Mouse (Mus musculus) heart, postnatal 25 days (tissue): ENCODE results near the gene Tmem204. TPM values are rescaled to one million over a fixed set of nuclear protein-coding genes. Genes with fewer than 3 reads are reported as not detected.

Experiments
- DNase-seq: peaks from one replicate; pipeline ENCODE4 v3.0.0; 2022; ENCODE audit warnings: low spot score
- intact Hi-C: fragments of 180-260 bp; cut with DNase I; formaldehyde crosslinking; loops from one replicate; pipeline ENCODE4 v1.15.1; 2025
- total RNA-seq, 2 experiments: library from RNA; stranded (reverse); gene quantifications; 2 replicates each; pipeline ENCODE4 v1.2.3; 2021

The Tmem204 gene
- total RNA-seq, 2 experiments from 2014 or later, result 34.5 to 41.7 TPM

DNA sequence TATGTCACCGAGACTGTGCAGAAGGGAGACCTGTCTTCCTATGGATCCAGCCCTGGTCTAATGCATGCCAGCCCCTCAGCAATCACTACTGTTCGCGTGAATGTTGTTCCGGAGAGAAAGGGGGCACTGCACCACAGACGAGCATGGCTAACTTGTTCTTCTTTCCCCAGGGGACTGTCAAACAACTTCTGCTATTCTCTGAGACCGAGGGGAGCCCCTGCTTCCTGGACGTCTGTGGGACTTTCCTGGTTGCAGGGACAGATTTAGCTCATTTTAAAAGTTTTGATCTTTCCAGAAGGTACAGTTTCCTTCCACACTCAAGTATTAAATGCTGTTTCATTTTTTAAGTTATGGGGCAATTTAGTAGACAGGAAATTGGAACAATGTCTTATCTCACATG lies 38.5 kb downstream of the Tmem204 start:
- intact Hi-C loops, result no loop called here

DNA sequence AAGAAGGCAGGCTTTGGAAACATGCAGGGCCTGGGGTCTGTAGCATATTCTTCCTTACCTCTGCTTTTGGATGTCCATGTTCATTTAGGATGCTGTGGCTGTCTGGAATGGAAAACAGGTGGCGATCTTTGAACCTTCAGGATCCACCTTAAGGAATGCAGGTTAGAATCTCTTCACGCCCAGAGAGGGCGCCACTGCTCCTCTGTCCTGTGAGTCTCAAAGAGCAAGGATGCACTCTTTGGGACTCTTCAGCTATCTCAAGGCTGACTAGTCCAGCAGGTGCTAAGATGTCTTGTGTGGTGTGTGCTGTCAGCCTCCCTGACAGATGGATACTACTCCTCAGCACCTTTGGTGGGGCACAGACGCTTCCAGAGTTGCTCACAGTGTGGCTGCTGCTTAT lies 47.2 kb downstream of the Tmem204 start:
- intact Hi-C loops, result no loop called here
- DNase-seq, result no peak

More for the DNA sequence above, 38.5 kb downstream of the Tmem204 start:
- no peak for DNase-seq

DNA sequence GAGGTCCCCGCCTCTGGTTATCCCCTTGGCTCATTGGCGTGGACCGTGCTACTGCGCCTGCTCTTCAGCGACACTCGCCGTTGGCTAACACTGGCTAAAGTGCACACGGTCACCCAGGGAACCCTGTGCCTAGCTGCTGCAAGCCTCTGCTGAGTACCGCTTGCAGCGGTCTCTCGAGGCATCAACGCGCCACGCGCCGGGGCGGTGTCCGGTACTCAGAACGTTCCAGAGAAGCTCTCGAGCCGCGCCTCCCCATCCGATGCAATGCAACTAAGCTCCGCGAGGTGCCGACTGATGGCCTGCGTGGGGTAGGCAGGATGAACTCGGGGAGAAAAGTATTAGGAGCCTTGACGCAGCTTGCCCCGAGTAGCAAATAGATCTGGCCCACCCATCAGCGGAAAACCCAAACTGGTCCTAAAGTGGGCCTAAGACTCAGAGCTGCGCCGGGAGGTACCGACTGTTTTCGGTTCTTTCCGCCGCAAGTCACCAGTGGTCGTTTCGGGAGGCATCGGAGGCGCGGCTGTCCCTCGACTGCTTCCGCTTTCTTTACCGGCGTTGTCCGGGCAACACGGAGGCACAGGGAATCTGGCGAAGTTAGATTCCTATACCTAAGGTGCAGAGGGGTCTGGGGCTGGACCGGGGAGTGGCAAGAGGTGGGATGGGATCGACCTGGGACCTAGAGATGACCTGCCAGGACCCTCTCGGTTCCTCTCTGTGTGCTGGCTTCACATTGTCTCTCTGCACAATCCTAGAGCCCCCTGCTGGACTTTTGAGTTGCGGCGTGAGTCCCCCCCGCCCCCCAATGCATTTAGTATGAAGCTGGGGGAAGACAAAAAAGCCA lies 66.9 kb downstream of the Tmem204 start:
- DNase-seq, result peak; percentile 64
- intact Hi-C loops, result loop anchor here (5.0 to 10.0 kb wide), 3 partner anchors 79 to 272 kb away; partner anchors contain the start of genes BC003965 and Mapk8ip3

DNA sequence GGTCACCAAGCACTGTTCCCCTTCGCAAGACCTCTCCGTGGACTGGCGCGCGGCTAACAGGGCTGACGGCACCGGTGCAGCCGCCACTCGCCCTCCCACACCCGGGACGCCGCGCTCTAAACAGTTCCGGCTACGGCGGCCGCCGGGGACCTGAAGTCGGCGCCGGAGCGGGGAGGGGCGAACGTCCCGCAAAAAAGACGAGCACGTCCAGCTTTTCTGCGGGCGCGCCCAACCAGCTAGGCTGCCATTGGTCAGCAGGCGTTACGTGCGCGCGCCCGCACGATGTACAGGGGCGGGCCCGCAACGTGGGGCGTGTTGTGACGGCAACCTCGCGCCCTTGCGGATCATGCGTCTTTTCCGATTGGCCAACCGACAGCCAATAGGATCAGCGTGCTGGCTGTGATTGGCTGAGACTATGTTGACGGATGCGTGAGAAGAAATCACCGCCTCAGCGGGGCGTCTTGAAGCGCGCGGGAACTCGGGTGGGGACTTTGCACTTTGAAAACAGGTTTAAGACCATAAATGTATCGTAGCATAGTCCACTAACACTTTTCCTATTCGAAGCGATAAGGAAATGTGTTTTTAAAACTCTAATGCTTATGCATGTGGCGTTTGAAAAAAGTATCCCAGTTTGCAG lies 67.6 kb downstream of the Tmem204 start, which contains the start of the genes Cramp1l and Ift140:
Gene Cramp1l (minus strand): TSS at position 134 of the 637 bp plus-strand sequence.
Gene Ift140 (plus strand): TSS at position 431 of the 637 bp plus-strand sequence.
- peak; percentile 99 for DNase-seq
- intact Hi-C loops, result loop anchor here (5.0 to 10.0 kb wide), 3 partner anchors 78 to 271 kb away; partner anchors contain the start of genes BC003965 and Mapk8ip3

DNA sequence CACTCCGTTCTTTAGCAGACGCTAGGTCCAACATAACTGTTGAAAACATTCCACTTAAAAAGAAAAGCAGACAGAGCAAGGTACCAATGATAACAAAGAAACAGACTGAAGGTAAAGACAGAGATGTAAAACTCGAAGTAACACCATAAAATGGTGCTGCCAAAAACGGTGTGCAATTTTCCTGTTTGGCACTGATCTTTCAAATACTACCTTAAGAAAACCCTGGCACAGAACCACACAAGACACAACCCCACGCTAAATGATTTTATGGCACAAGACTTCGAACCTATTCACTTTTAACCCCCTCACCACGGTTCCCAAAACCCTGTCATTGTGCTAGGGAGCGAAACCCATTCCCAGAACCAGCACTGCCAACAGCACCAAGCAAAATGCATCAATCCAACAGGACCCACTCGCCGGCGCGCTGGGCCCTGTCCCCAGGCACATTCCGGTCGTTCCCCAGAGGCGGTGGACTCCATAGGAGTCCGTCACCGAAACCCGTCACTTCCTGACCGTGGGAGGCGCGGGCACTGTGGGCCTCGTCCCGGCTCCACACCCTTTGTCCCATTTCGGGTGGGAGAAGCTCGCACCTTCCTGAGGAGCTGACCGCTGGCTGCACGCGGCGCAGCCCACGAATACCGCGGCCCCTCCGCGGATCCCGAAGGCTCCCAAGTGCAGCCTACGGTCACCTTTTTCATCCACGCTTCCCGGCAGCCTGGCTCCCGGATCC lies 68.4 kb downstream of the Tmem204 start:
- peak; percentile 9 for DNase-seq
- intact Hi-C loops, result loop anchor here (5.0 to 10.0 kb wide), 3 partner anchors 78 to 270 kb away; partner anchors contain the start of genes BC003965 and Mapk8ip3

DNA sequence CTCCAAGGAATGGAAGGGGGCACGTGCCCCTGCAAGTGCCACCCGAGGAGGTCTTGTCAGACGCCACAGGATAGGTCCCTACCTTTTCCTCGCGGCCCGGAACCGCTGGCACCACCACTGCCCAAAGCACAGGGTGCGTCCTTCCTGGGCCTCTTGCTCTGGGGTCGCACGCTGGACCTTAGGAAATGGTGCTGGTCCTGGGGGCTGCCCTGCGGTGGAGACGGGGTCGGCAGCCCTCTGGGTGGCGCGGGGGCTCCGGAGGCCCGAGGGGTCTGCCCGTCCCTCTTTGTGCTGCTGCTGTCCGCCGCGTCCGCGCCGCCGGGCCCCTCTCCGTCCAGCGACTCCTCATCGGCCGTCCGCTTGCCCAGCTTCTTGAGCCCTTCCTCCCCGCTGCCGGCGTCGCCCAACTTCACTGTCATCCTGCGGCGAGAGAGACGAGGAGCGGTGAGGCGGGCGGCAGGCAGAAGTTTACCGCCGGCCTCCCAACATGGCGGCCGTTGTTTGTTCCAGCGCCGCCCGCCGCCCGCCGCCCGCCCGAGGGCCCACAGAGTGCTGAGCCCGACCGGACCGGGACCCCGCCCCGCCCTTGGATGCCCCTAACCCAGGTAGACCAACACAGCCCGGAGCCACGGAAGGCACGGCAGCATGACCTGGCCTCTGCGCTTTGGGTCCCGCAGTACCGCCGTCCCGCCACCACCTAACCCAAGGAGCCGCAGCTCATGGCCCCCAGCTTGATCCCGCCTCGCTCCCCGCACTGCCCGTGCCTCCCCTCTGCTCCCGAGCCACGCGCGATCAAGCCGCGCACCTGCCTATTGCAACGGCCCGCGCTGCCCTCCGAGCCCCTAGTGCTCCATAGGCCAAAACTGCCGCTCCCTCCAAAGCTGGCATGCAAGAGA lies 69.5 kb downstream of the Tmem204 start:
- intact Hi-C loops, result loop anchor here (10.0 kb wide), 1 partner anchor 269 kb away; no protein-coding TSS in a partner anchor
- DNase-seq, result peak; percentile 9

Other genes with a start within 250 kb of the Tmem204 start
- gene Hagh, start 243.4 kb downstream of the Tmem204 start, total RNA-seq, result 100 to 1,000 TPM in 1 of 2 experiments, 10 to 100 TPM in 1; 97.1 to 108 TPM
- gene Fahd1, start 233.2 kb downstream of the Tmem204 start, total RNA-seq, result 10 to 100 TPM; 88.1 to 88.6 TPM
- 1 to 10 TPM; 6.9 TPM for gene Igfals, start 217.6 kb downstream of the Tmem204 start, total RNA-seq
- 10 to 100 TPM; 18.2 to 19.4 TPM for gene Nubp2, start 197.2 kb downstream of the Tmem204 start, total RNA-seq
- gene Spsb3, start 196.9 kb downstream of the Tmem204 start, total RNA-seq, result 10 to 100 TPM; 33.4 to 36.3 TPM
- gene Eme2, start 188.5 kb downstream of the Tmem204 start, total RNA-seq, result 10 to 100 TPM; 17.8 to 19.9 TPM
- gene Mrps34, start 188.5 kb downstream of the Tmem204 start, total RNA-seq, result 100 to 1,000 TPM; 110 to 111 TPM
- 10 to 100 TPM; 33.9 to 35.6 TPM for gene Nme3, start 187.1 kb downstream of the Tmem204 start, total RNA-seq
- gene Mapk8ip3, start 146.6 kb downstream of the Tmem204 start, total RNA-seq, result 10 to 100 TPM; 65.1 to 70.2 TPM
- gene Jpt2, start 122.9 kb downstream of the Tmem204 start, total RNA-seq, result 1 to 10 TPM; 8.4 to 8.6 TPM
- gene Cramp1l, start 67.8 kb downstream of the Tmem204 start, total RNA-seq, result 10 to 100 TPM; 10.8 to 13.3 TPM
- gene Ift140, start 67.5 kb downstream of the Tmem204 start, total RNA-seq, result 1 to 10 TPM; 4.9 to 6.6 TPM
- 10 to 100 TPM; 10.8 to 12.2 TPM for gene Telo2, start 32.4 kb upstream of the Tmem204 start, total RNA-seq
- gene Ptx4, start 37.2 kb upstream of the Tmem204 start, total RNA-seq, result 1 to 10 TPM; 3.7 to 6.7 TPM
- gene Clcn7, start 49.8 kb upstream of the Tmem204 start, total RNA-seq, result 10 to 100 TPM; 25.5 to 27.5 TPM
- gene Ccdc154, start 78.9 kb upstream of the Tmem204 start, total RNA-seq, result not detected
- not detected for gene Gm38655, start 91.9 kb upstream of the Tmem204 start, total RNA-seq
- gene BC003965, start 101.0 kb upstream of the Tmem204 start, total RNA-seq, result 10 to 100 TPM; 22.1 to 23.2 TPM
- 1 to 10 TPM; 8.4 to 9.6 TPM for gene Unkl, start 104.8 kb upstream of the Tmem204 start, total RNA-seq
- 10 to 100 TPM; 10.8 to 12.3 TPM for gene Gnptg, start 156.5 kb upstream of the Tmem204 start, total RNA-seq
- 1 to 10 TPM; 7.4 to 8.7 TPM for gene Tsr3, start 156.6 kb upstream of the Tmem204 start, total RNA-seq
- under 1 TPM; 0.55 to 0.61 TPM for gene Baiap3, start 172.8 kb upstream of the Tmem204 start, total RNA-seq
- gene Ube2i, start 191.0 kb upstream of the Tmem204 start, total RNA-seq, result 10 to 100 TPM; 91.6 to 97.5 TPM
- under 1 TPM; 0.22 to 0.29 TPM for gene Prss34, start 214.8 kb upstream of the Tmem204 start, total RNA-seq
- gene Prss28, start 225.1 kb upstream of the Tmem204 start, total RNA-seq, result not detected
- gene Prss29, start 235.1 kb upstream of the Tmem204 start, total RNA-seq, result not detected